9 mouse cellular contexts compared by ENCODE assay signal in the genomic region with DNA sequence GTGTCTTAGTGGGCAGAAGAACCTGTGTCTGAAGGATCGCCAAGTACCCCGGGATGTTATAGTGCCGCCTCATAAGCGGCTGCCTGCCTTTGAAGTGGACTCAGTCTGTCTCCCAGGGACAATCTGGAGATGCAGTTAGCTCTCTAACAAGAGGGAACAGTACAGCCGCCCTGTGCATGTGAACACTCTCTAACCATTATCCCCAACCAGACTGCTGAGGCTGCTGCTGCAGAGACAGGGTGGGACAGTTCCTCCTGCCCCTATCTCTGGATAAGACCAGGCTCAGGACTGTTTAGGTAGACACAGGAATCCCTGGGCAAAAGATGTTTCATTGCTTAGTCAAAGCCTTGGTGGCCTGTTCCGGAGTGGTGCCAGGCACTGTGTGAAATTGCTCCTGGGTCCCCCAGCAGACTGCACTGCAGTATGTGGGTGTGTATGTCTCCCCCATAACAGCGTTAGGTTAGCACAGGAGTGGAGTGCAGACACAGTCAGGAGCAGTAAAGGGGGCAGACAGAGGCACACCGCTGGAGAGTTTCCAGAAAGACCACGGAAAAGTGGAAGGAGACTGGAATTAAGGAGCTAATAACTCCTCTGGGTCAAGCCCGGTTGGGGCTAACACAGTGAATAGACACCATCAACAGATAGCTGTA.
DNase-seq lines count a peak whose midpoint lies in the region; ATAC-seq and TF ChIP-seq lines count a peak whose summit lies in the region.
"Had no signal": no experiment of that assay in that cellular context is flagged by ENCODE, and none has a peak within 500 bp of the region (broad histone marks: within the 10 kb centered on the region; RNA-seq: fewer than 3 reads in every experiment).

No protein-coding gene starts in this region.

- H3K36me3 ChIP-seq in heart, embryonic 13.5 days = peaks cover 7% of the 10 kb centered on the region
- peaks cover 18% of the 10 kb centered on the region for H3K36me3 ChIP-seq in midbrain, postnatal 0 days (ENCODE audit: insufficient read depth, low read length)
- peaks cover 30% of the 10 kb centered on the region for H3K36me3 ChIP-seq in midbrain, embryonic 13.5 days
- H3K36me3 ChIP-seq in limb, embryonic 10.5 days = peaks cover 52% of the 10 kb centered on the region
- H3K36me3 ChIP-seq in stomach, embryonic 14.5 days (ENCODE audit: control insufficient read depth, insufficient read depth, low read length) = peaks cover 3% of the 10 kb centered on the region; the same call in 1 of the 2 replicates

- H3K4me1 ChIP-seq in heart, embryonic 13.5 days = peaks cover 79% of the 10 kb centered on the region
- H3K4me1 ChIP-seq in midbrain, postnatal 0 days (ENCODE audit: insufficient read depth, low read length) = peaks cover 8% of the 10 kb centered on the region; the same call in 1 of the 2 replicates
- H3K4me1 ChIP-seq in midbrain, embryonic 13.5 days (replicated peaks) = peaks cover 54% of the 10 kb centered on the region
- peaks cover 54% of the 10 kb centered on the region for H3K4me1 ChIP-seq in limb, embryonic 10.5 days
- peaks cover 66% of the 10 kb centered on the region for H3K4me1 ChIP-seq in stomach, embryonic 14.5 days (ENCODE audit: control insufficient read depth, insufficient read depth, low read length)

- H3K9ac ChIP-seq in heart, embryonic 13.5 days = peak overlapping the region; percentile 78
- H3K9ac ChIP-seq in midbrain, postnatal 0 days (replicated peaks; ENCODE audit: low read length, poor library complexity, severe bottlenecking) = no peak overlapping the region
- no peak overlapping the region for H3K9ac ChIP-seq in midbrain, embryonic 13.5 days (replicated peaks)
- H3K9ac ChIP-seq in stomach, embryonic 14.5 days (replicated peaks; ENCODE audit: low read depth, low read length) = no peak overlapping the region

- no peak overlapping the region; the same call in 1 of the 2 replicates for H3K27ac ChIP-seq in heart, embryonic 13.5 days (replicated peaks)
- no peak overlapping the region for H3K27ac ChIP-seq in midbrain, postnatal 0 days (ENCODE audit: low read depth, low read length)
- H3K27ac ChIP-seq in midbrain, embryonic 13.5 days = no peak overlapping the region
- H3K27ac ChIP-seq in limb, embryonic 10.5 days = 0 out of 2 replicates have a peak overlapping the region, but pooled peaks have one; percentile 87
- H3K27ac ChIP-seq in stomach, embryonic 14.5 days (ENCODE audit: low read length) = peak overlapping the region; percentile 88; the same call in 1 of the 2 replicates

- no peaks in the 10 kb centered on the region for H3K27me3 ChIP-seq in heart, embryonic 13.5 days (replicated peaks)
- H3K27me3 ChIP-seq in midbrain, postnatal 0 days (ENCODE audit: insufficient read depth, low read length) = no peaks in the 10 kb centered on the region
- H3K27me3 ChIP-seq in midbrain, embryonic 13.5 days = no peaks in the 10 kb centered on the region
- no peaks in the 10 kb centered on the region for H3K27me3 ChIP-seq in limb, embryonic 10.5 days (ENCODE audit: low read depth, poor library complexity, severe bottlenecking)
- H3K27me3 ChIP-seq in stomach, embryonic 14.5 days (ENCODE audit: control insufficient read depth, insufficient read depth, low read length) = no peaks in the 10 kb centered on the region
- H3K27me3 ChIP-seq: CH12.LX had no signal

- H3K4me3 ChIP-seq in heart, embryonic 13.5 days = peak overlapping the region; percentile 38
- no peak overlapping the region for H3K4me3 ChIP-seq in midbrain, postnatal 0 days (ENCODE audit: low read depth, low read length)
- no peak overlapping the region for H3K4me3 ChIP-seq in midbrain, embryonic 13.5 days (replicated peaks)
- H3K4me3 ChIP-seq in limb, embryonic 10.5 days = no peak overlapping the region; the same call in 1 of the 2 replicates
- H3K4me3 ChIP-seq in stomach, embryonic 14.5 days (ENCODE audit: low read depth, low read length) = peak overlapping the region; percentile 17; the same call in 1 of the 2 replicates

- intact Hi-C loops in heart, postnatal 14 days (cut with DNase I) = no loop called here

- DNase-seq in heart, postnatal 14 days = no peak
- DNase-seq in midbrain, postnatal 0 days (ENCODE audit: low spot score) = no peak
- no peak for DNase-seq in limb, embryonic 10.5 days (ENCODE audit: low spot score)
- DNase-seq in layer of hippocampus, adult 8-10 months (ENCODE audit: low spot score in 2 of 2) = no peak
- no peak for DNase-seq in urinary bladder, adult 18-20 months (ENCODE audit: low spot score in 2 of 2)

- ATAC-seq in heart, embryonic 13.5 days (ENCODE audit: extremely low read depth, insufficient number of reproducible peaks, low FRiP score, low TSS enrichment) = no peak
- no peak for ATAC-seq in midbrain, postnatal 0 days (ENCODE audit: low FRiP score)
- ATAC-seq in midbrain, embryonic 13.5 days = no peak
- ATAC-seq in stomach, embryonic 14.5 days (ENCODE audit: insufficient number of reproducible peaks, insufficient read depth, low FRiP score, low read depth) = no peak

- TF ChIP-seq CTCF in midbrain, postnatal 0 days (IDR thresholded peaks at IDR 0.05) = no peak

- 82% methylated on average over 10 of the region's 10 CpGs for WGBS in heart, embryonic 13.5 days
- 80% methylated on average over 10 of the region's 10 CpGs for WGBS in midbrain, postnatal 0 days
- 85% methylated on average over 10 of the region's 10 CpGs for WGBS in midbrain, embryonic 13.5 days
- 82% methylated on average over 10 of the region's 10 CpGs for WGBS in limb, embryonic 10.5 days
- 73% methylated on average over 10 of the region's 10 CpGs for WGBS in stomach, embryonic 14.5 days

- no peaks in the 10 kb centered on the region for H3K9me3 ChIP-seq in heart, embryonic 13.5 days
- no peaks in the 10 kb centered on the region for H3K9me3 ChIP-seq in midbrain, postnatal 0 days (ENCODE audit: low read length)
- no peaks in the 10 kb centered on the region for H3K9me3 ChIP-seq in midbrain, embryonic 13.5 days
- H3K9me3 ChIP-seq in limb, embryonic 10.5 days (replicated peaks) = no peaks in the 10 kb centered on the region
- no peaks in the 10 kb centered on the region for H3K9me3 ChIP-seq in stomach, embryonic 14.5 days (ENCODE audit: control insufficient read depth, low read depth, low read length)

- H3K4me2 ChIP-seq in heart, embryonic 13.5 days = peak overlapping the region; percentile 65
- 0 out of 2 replicates have a peak overlapping the region, but pooled peaks have one; percentile 18 for H3K4me2 ChIP-seq in midbrain, postnatal 0 days (ENCODE audit: low read depth, low read length, poor library complexity, severe bottlenecking)
- no peak overlapping the region for H3K4me2 ChIP-seq in midbrain, embryonic 13.5 days (replicated peaks)
- peak overlapping the region; percentile 48 for H3K4me2 ChIP-seq in stomach, embryonic 14.5 days (replicated peaks; ENCODE audit: low read depth, low read length)

Comparison
In these comparisons a context has a peak if more than half of its experiments do, and no peak if none do; other contexts are left out.
1. H3K27ac ChIP-seq: peak in limb, embryonic 10.5 days (single experiment) and stomach, embryonic 14.5 days (single experiment); none in heart, embryonic 13.5 days (single experiment), midbrain, postnatal 0 days (single experiment) and midbrain, embryonic 13.5 days (single experiment).
2. H3K4me3 ChIP-seq: peak in heart, embryonic 13.5 days (single experiment) and stomach, embryonic 14.5 days (single experiment); none in midbrain, postnatal 0 days (single experiment), midbrain, embryonic 13.5 days (single experiment) and limb, embryonic 10.5 days (single experiment).